ENCODE assay signal across 9 mouse cellular contexts in the genomic region with DNA sequence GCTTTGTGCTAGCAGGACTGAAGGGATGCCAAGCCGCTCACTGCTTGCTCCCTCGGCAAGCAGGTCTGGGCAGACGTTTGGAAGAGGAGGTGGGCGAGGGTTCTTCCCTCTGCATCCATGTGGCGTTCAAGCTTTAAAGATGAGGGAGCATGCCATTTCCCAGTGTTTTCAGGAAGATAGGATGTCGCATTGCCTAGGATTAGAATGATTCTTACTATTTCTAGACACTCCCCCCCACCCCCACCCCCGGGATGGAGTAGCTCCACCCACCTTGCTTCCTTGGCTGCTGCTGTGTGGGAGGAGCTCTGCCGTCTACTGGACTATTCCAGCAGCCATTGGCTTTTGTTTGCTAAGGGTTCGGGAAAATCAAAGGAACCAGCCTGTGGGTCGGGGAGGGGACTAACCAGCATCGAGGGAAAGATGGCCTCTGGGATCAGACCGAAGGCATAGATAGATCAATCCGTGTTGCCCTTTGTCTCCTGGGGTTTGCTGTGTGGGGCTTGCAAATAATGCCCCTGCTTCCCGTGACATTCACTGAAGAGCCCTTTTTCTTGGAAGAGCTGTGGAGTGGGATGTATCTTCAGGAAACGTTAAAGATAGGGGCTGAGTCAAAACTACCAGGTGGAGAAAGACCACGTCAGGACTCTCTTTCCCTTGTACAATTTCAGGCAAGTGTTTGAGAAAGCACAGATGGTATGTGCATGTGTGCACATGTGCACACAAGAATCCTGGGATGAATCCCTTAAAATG. TPM values are rescaled to one million over a fixed set of nuclear protein-coding genes. Genes with fewer than 3 reads are reported as not detected.
DNase-seq lines count a peak whose midpoint lies in the region; ATAC-seq lines count a peak whose summit lies in the region.
"Had no signal": no experiment of that assay in that cellular context is flagged by ENCODE, and none has a peak within 500 bp of the region (broad histone marks: within the 10 kb centered on the region; RNA-seq: fewer than 3 reads in every experiment).

No protein-coding gene starts in this region.

- H3K27ac ChIP-seq in intestine, embryonic 16.5 days (ENCODE audit: low read length), result no peak overlapping the region
- no peak overlapping the region for H3K27ac ChIP-seq in liver, embryonic 11.5 days (ENCODE audit: low read depth, low read length)
- H3K27ac ChIP-seq in neural tube, embryonic 14.5 days (ENCODE audit: low read depth, low read length), result peak overlapping the region; percentile 85

- peak overlapping the region; percentile 23 for H3K4me3 ChIP-seq in intestine, embryonic 16.5 days (ENCODE audit: low read length)
- peak overlapping the region; percentile 17; the same call in 1 of the 2 replicates for H3K4me3 ChIP-seq in liver, embryonic 11.5 days (ENCODE audit: low read depth, low read length)
- H3K4me3 ChIP-seq in neural tube, embryonic 14.5 days (ENCODE audit: low read depth, low read length), result peak overlapping the region; percentile 15
- H3K4me3 ChIP-seq: erythroblast, embryonic 14.5 days had no signal

- H3K9me3 ChIP-seq in intestine, embryonic 16.5 days (ENCODE audit: control insufficient read depth, low read length), result no peaks in the 10 kb centered on the region
- no peaks in the 10 kb centered on the region for H3K9me3 ChIP-seq in liver, embryonic 11.5 days (ENCODE audit: control insufficient read depth, low read length)
- no peaks in the 10 kb centered on the region for H3K9me3 ChIP-seq in neural tube, embryonic 14.5 days (ENCODE audit: control insufficient read depth, low read length)

- no peaks in the 10 kb centered on the region for H3K36me3 ChIP-seq in intestine, embryonic 16.5 days (ENCODE audit: control insufficient read depth, insufficient read depth, low read length)
- no peaks in the 10 kb centered on the region for H3K36me3 ChIP-seq in liver, embryonic 11.5 days (ENCODE audit: control insufficient read depth, insufficient read depth, low read length)
- H3K36me3 ChIP-seq in neural tube, embryonic 14.5 days (ENCODE audit: control insufficient read depth, insufficient read depth, low read length), result no peaks in the 10 kb centered on the region

- WGBS in intestine, embryonic 16.5 days, result 10% methylated on average over 16 of the region's 16 CpGs
- 15% methylated on average over 16 of the region's 16 CpGs for WGBS in liver, embryonic 11.5 days
- WGBS in neural tube, embryonic 14.5 days, result 6% methylated on average over 16 of the region's 16 CpGs

- ATAC-seq in intestine, embryonic 16.5 days, result no peak
- ATAC-seq in liver, embryonic 11.5 days (replicated peaks; ENCODE audit: low FRiP score), result no peak
- peak; percentile 56 for ATAC-seq in neural tube, embryonic 14.5 days (ENCODE audit: low read depth)

- DNase-seq in 416B (ENCODE audit: low read depth) (peak; percentile 28), NIH3T3 (ENCODE audit: low read depth) (peak; percentile 17)
- peak; percentile 68 for DNase-seq in forelimb bud, embryonic 11.5 days (ENCODE audit: low read depth, low spot score)
- no peak for DNase-seq in liver, embryonic 11.5 days (ENCODE audit: low spot score)
- no peak for DNase-seq in cerebellum, adult 18-20 months
- DNase-seq in thymus, postnatal 25 days, result no peak

- H3K4me1 ChIP-seq in intestine, embryonic 16.5 days (ENCODE audit: control insufficient read depth, insufficient read depth, low read length), result peaks cover 31% of the 10 kb centered on the region
- peaks cover 33% of the 10 kb centered on the region for H3K4me1 ChIP-seq in liver, embryonic 11.5 days (replicated peaks; ENCODE audit: control insufficient read depth, insufficient read depth, low read length)
- H3K4me1 ChIP-seq in neural tube, embryonic 14.5 days (ENCODE audit: control insufficient read depth, insufficient read depth, low read length), result peaks cover 24% of the 10 kb centered on the region

- H3K27me3 ChIP-seq in intestine, embryonic 16.5 days (replicated peaks; ENCODE audit: control insufficient read depth, insufficient read depth, low read length), result no peaks in the 10 kb centered on the region; the same call in 1 of the 2 replicates
- no peaks in the 10 kb centered on the region for H3K27me3 ChIP-seq in liver, embryonic 11.5 days (replicated peaks; ENCODE audit: control insufficient read depth, insufficient read depth, low read length)
- no peaks in the 10 kb centered on the region for H3K27me3 ChIP-seq in neural tube, embryonic 14.5 days (ENCODE audit: control insufficient read depth, insufficient read depth, low read length)

- H3K9ac ChIP-seq in intestine, embryonic 16.5 days (ENCODE audit: low read depth, low read length), result peak overlapping the region; percentile 55
- peak overlapping the region; percentile 52 for H3K9ac ChIP-seq in liver, embryonic 11.5 days (ENCODE audit: low read depth, low read length)
- H3K9ac ChIP-seq in neural tube, embryonic 14.5 days (replicated peaks; ENCODE audit: low read depth, low read length), result 0 out of 2 replicates have a peak overlapping the region, but pooled peaks have one; percentile 17

- H3K4me2 ChIP-seq in intestine, embryonic 16.5 days (ENCODE audit: low read depth, low read length), result peak overlapping the region; percentile 48
- H3K4me2 ChIP-seq in liver, embryonic 11.5 days, result peak overlapping the region; percentile 56
- H3K4me2 ChIP-seq in neural tube, embryonic 14.5 days (ENCODE audit: low read depth, low read length), result peak overlapping the region; percentile 47

RNA-seq across cellular contexts. Expression of a gene that starts 3.7 kb away (rescaled TPM):
- polyA plus RNA-seq in intestine, embryonic 16.5 days (2015; fragmentation: Nextera tagmentation; extraction: Ambion mirVana), result 4.0 TPM in 2 replicates
- 7.4 and 9.1 TPM in 2 replicates for polyA plus RNA-seq in liver, embryonic 11.5 days (2014; fragmentation: Nextera tagmentation; extraction: Ambion mirVana)
- 20.1 and 22.1 TPM in 2 replicates for polyA plus RNA-seq in neural tube, embryonic 14.5 days (2014; fragmentation: Nextera tagmentation; extraction: Ambion mirVana)

RNA-seq across cellular contexts. Expression of a gene that starts 21.8 kb away (rescaled TPM):
- polyA plus RNA-seq in intestine, embryonic 16.5 days (2015; fragmentation: Nextera tagmentation; extraction: Ambion mirVana), result not detected in 2 replicates
- not detected in 2 replicates for polyA plus RNA-seq in liver, embryonic 11.5 days (2014; fragmentation: Nextera tagmentation; extraction: Ambion mirVana)
- not detected in 2 replicates for polyA plus RNA-seq in neural tube, embryonic 14.5 days (2014; fragmentation: Nextera tagmentation; extraction: Ambion mirVana)
- polyA plus RNA-seq: erythroblast, embryonic 14.5 days had no signal

Comparison
In these comparisons a context has a peak if more than half of its experiments do, and no peak if none do; other contexts are left out.
1. DNase-seq: peak in 416B (single experiment), NIH3T3 (single experiment) and forelimb bud, embryonic 11.5 days (single experiment); none in liver, embryonic 11.5 days (single experiment), cerebellum, adult 18-20 months (0 of 2) and thymus, postnatal 25 days (single experiment).
2. Peak in every context shown above with its lines, with median percentiles within 50 percentile points of each other: H3K4me2 ChIP-seq, H3K4me3 ChIP-seq and H3K9ac ChIP-seq.